Mouse (Mus musculus) duodenum, adult 2 months (tissue): Measurements from ENCODE around the gene Ugt2a1. TPM values are rescaled to one million over a fixed set of nuclear protein-coding genes. Genes with fewer than 3 reads are reported as not detected.

Source experiments
- polyA plus RNA-seq: library from polyadenylated mRNA; depleted of rRNA; stranded (reverse); fragments of >200 nt; gene quantifications from 2 replicates; pipeline ENCODE4 v1.2.3, GENCODE M21; 2012; ENCODE audit warnings: low replicate concordance; rRNA removed

The Ugt2a1 gene
- polyA plus RNA-seq: not detected in 2 replicates

GRCm38 (mm10) chr5:87490771-87491170 is at the start of gene Ugt2a1:
Gene Ugt2a1 (minus strand): TSS chr5:87490871.

DNA sequence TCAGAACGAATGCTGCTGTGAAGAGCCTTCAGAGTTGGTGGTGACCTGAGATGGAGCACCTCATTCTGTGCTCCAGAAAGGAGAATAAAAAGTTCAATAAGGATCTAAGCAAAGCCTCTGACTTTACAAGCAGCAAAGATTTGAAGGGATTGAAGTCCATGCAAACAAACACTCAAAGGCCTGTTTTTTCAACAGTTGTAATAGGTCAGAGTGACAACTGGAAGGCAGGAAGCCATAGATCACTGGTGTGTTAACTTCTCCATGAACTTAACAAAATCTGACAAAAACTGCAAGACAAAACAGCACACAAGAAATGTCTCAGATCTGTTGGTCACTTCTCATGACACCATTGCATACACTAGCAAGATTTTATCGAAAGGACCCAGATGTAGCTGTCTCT is 47.4 kb upstream of the Ugt2a1 start, which contains the start of gene Sult1b1:
Gene Sult1b1 (minus strand): TSS at position 85 of the 400 bp plus-strand sequence.

GRCm38 (mm10) chr5:87486706-87487105 is 4.0 kb downstream of the Ugt2a1 start, which contains the start of gene Gm43638:
Gene Gm43638 (minus strand): TSS chr5:87486806.

DNA sequence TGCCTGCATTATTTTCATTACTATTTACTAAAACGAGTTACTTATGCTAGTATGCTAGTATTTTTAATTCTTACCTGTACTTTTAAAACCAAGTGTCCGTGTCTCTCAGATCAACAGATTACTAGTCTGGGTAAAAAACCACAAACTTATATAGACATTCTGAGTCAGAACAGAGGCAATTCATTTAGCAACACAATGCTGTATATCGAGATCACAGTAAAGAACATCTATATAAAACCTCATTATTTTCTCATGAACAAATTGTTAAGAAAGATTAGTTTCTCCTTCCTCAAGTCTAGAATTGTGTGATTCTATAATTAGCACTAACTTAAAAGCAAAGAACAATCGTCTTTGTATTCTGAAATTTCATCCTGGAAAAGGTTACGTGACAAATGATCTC is 8.5 kb downstream of the Ugt2a1 start, which contains the start of gene Ugt2a2:
Gene Ugt2a2 (minus strand): TSS at position 101 of the 400 bp plus-strand sequence.

GRCm38 (mm10) chr5:87424041-87424440 is 66.6 kb downstream of the Ugt2a1 start, which contains the start of gene Ugt2b38:
Gene Ugt2b38 (minus strand): TSS chr5:87424203.

Other genes starting within 250 kb of the Ugt2a1 start
- not detected in 2 replicates for gene Ugt2b37, start 236.1 kb downstream of the Ugt2a1 start, polyA plus RNA-seq
- gene Ugt2a3, start 153.7 kb downstream of the Ugt2a1 start, polyA plus RNA-seq: 7.1 and 12.0 TPM in 2 replicates
- 0.53 TPM in 1 of 2 replicates, not detected in the other for gene Ugt2b38, start 66.7 kb downstream of the Ugt2a1 start, polyA plus RNA-seq
- gene Ugt2a2, start 8.6 kb downstream of the Ugt2a1 start, polyA plus RNA-seq: not detected in 2 replicates
- not detected in 2 replicates for gene Gm43638, start 4.1 kb downstream of the Ugt2a1 start, polyA plus RNA-seq
- gene Sult1b1, start 47.3 kb upstream of the Ugt2a1 start, polyA plus RNA-seq: 3.5 and 3.6 TPM in 2 replicates
- 0.85 and 1.2 TPM in 2 replicates for gene Sult1d1, start 78.2 kb upstream of the Ugt2a1 start, polyA plus RNA-seq
- not detected in 2 replicates for gene Sult1e1, start 100.7 kb upstream of the Ugt2a1 start, polyA plus RNA-seq
- gene Csn1s1, start 175.3 kb upstream of the Ugt2a1 start, polyA plus RNA-seq: not detected in 2 replicates
- not detected in 2 replicates for gene Csn2, start 208.8 kb upstream of the Ugt2a1 start, polyA plus RNA-seq